Mouse (Mus musculus) myocyte (in vitro differentiated cells): ENCODE data around the gene Angptl8.

Source experiments
- CEBPB ChIP-seq: IDR thresholded peaks from 2 replicates; pipeline ENCODE4 v1.6.1; 2011; ENCODE audit warnings: mild to moderate bottlenecking, moderate library complexity; ENCODE audit not compliant: poor library complexity, insufficient read depth, severe bottlenecking
- E2F4 ChIP-seq: IDR thresholded peaks from one replicate; pipeline ENCODE4 v1.6.1; 2011; ENCODE audit warnings: mild to moderate bottlenecking, control low read depth, moderate library complexity; ENCODE audit not compliant: insufficient read depth
- MAX ChIP-seq: IDR thresholded peaks from one replicate; pipeline ENCODE4 v1.6.1; 2011; ENCODE audit warnings: low read depth, mild to moderate bottlenecking, control low read depth
- MYOD1 ChIP-seq, 3 experiments: IDR thresholded peaks; one replicate each; pipeline ENCODE4 v1.6.1; 2011; ENCODE audit warnings: control low read depth in 2 of 3, low read depth in 2 of 3, mild to moderate bottlenecking in 2 of 3, moderate library complexity in 1 of 3; ENCODE audit not compliant: insufficient read length in 2 of 3, control insufficient read depth in 1 of 3
- MYOG ChIP-seq, 3 experiments: IDR thresholded peaks; one replicate each; pipeline ENCODE4 v1.6.1; 2011; ENCODE audit warnings: control low read depth in 2 of 3, low read depth in 2 of 3, mild to moderate bottlenecking in 2 of 3; ENCODE audit not compliant: insufficient read length in 2 of 3, control insufficient read depth in 1 of 3, insufficient read depth in 1 of 3
- POLR2A ChIP-seq: IDR thresholded peaks from one replicate; pipeline ENCODE4 v1.6.1; 2011; ENCODE audit warnings: low read depth, mild to moderate bottlenecking, control low read depth, moderate library complexity; ENCODE audit not compliant: insufficient read length
- POLR2AphosphoS2 ChIP-seq: IDR thresholded peaks from one replicate; pipeline ENCODE4 v1.6.1; 2011; ENCODE audit warnings: low read depth, control low read depth; ENCODE audit not compliant: insufficient read length
- REST ChIP-seq: IDR thresholded peaks from one replicate; pipeline ENCODE4 v1.6.1; 2011; ENCODE audit warnings: mild to moderate bottlenecking, control low read depth, moderate library complexity; ENCODE audit not compliant: insufficient read depth, insufficient read length
- SRF ChIP-seq: IDR thresholded peaks from one replicate; pipeline ENCODE4 v1.6.1; 2011; ENCODE audit warnings: low read depth; ENCODE audit not compliant: control insufficient read depth, insufficient read length
- TCF12 ChIP-seq: IDR thresholded peaks from one replicate; pipeline ENCODE4 v1.6.1; 2011; ENCODE audit warnings: mild to moderate bottlenecking, control low read depth; ENCODE audit not compliant: poor library complexity, insufficient read depth, severe bottlenecking
- TCF3 ChIP-seq: IDR thresholded peaks from one replicate; pipeline ENCODE4 v1.6.1; 2011; ENCODE audit warnings: low read depth, control low read depth; ENCODE audit not compliant: insufficient read length
- USF1 ChIP-seq: IDR thresholded peaks from one replicate; pipeline ENCODE4 v1.6.1; 2011; ENCODE audit warnings: low read depth, mild to moderate bottlenecking, control low read depth, moderate library complexity

DNA sequence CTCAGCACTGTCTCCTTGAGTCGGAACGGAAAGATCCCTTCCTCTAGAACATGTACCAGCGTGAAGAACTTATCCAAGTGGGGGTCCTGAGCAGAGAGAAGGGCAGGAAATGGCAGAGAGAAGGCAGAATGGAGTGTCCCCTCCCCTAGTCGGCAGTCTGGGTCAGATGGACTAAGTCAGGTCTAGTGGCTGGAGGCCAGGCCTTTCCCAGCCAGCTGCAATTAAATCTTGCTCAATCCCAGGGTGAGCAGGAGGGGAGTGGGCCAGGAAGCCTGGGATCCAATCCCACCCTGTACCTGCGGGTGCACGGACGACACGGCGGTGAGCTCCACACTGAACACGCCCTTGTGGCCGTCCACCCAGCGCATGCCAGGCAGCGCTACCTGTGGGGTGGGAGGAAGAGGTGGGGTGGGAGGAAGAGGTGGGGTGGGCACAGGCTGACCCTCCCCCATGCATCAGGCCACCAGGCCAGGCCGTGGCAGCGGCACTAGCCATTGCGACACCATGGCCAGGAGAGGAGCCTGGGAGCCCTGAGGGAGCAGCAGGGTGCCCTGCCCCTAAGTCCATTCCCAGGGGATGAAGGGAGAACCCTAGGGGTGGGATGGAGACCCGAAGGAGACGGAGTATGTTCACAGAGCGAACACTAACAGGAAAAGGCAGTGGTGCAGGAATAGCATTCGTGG, 3.6 kb upstream of the Angptl8 start:
- TF ChIP-seq POLR2A (no peak), MYOD1 (IDR thresholded peaks at IDR 0.05; ENCODE audit: control insufficient read depth in 1 of 3, insufficient read length in 2 of 3, low read depth in 2 of 3) (no peak), USF1 (no peak), E2F4 (no peak), POLR2AphosphoS2 (no peak), MAX (no peak), CEBPB (no peak), TCF3 (no peak), TCF12 (no peak), MYOG (IDR thresholded peaks at IDR 0.05; ENCODE audit: control insufficient read depth in 1 of 3, insufficient read depth in 1 of 3, insufficient read length in 2 of 3, low read depth in 2 of 3) (no peak), SRF (no peak), REST (no peak)
